Mouse (Mus musculus) left cerebral cortex, adult 2 months (tissue): ENCODE measurements around the gene Hoxd13. TPM values are rescaled to one million over a fixed set of nuclear protein-coding genes. Genes with fewer than 3 reads are reported as not detected.

Experiments
- DNase-seq, 2 experiments: peaks; one replicate each; pipeline ENCODE4 v3.0.0; 2021 to 2022; ENCODE audit warnings: low spot score in 2 of 2, mixed read lengths in 1 of 2; ENCODE audit errors: extremely low spot score in 1 of 2
- H3K27ac ChIP-seq: fragments of 200-600 bp; 2 replicates; pipeline ENCODE4 v1.8.1; 2022
- H3K4me3 ChIP-seq: fragments of 200-600 bp; 2 replicates; pipeline ENCODE4 v1.8.1; 2022
- CTCF ChIP-seq: fragments of 200-600 bp; IDR thresholded peaks from 2 replicates; pipeline ENCODE4 v1.8.1; 2022; ENCODE audit warnings: antibody characterized with exemption, mild to moderate bottlenecking, moderate library complexity
- intact Hi-C: fragments of 180-260 bp; cut with DNase I; formaldehyde crosslinking; loops from one replicate; pipeline ENCODE4 v1.15.1; 2025
- total RNA-seq, 2 experiments: library from RNA; stranded (reverse); gene quantifications; 2 replicates each; pipeline ENCODE4 v1.2.3; 2021

Gene Hoxd13
- total RNA-seq, 2 experiments from 2014 or later, result not detected

- TF ChIP-seq CTCF, result no peak
- H3K27ac ChIP-seq, result no peak overlapping the region
- intact Hi-C loops, result no loop called here
- DNase-seq, result no peak
- H3K4me3 ChIP-seq, result no peak overlapping the region
These were observed 1.7 kb upstream of the Hoxd13 start for GRCm38 (mm10) chr2:74666411-74666810.

- intact Hi-C loops, result no loop called here
- DNase-seq, result no peak
- Histone ChIP-seq H3K27ac (no peak overlapping the region), H3K4me3 (no peak overlapping the region)
- TF ChIP-seq CTCF, result no peak
These were observed 794 bp upstream of the Hoxd13 start for GRCm38 (mm10) chr2:74667191-74667841.

- Histone ChIP-seq H3K27ac (no peak overlapping the region), H3K4me3 (no peak overlapping the region)
- intact Hi-C loops, result no loop called here
- no peak for TF ChIP-seq CTCF
- DNase-seq, result no peak
These were observed 490 bp downstream of the Hoxd13 start for GRCm38 (mm10) chr2:74668370-74669229.

GRCm38 (mm10) chr2:74669230-74669578 lies 1.1 kb downstream of the Hoxd13 start:
- intact Hi-C loops, result no loop called here
- no peak for DNase-seq
- Histone ChIP-seq H3K4me3 (no peak overlapping the region), H3K27ac (no peak overlapping the region)
- TF ChIP-seq CTCF, result no peak

- no peak for DNase-seq
- H3K27ac ChIP-seq, result no peak overlapping the region
- H3K4me3 ChIP-seq, result no peak overlapping the region
- TF ChIP-seq CTCF, result no peak
- intact Hi-C loops, result no loop called here
These were observed 1.6 kb downstream of the Hoxd13 start for GRCm38 (mm10) chr2:74669650-74670235.

GRCm38 (mm10) chr2:74670632-74671188 lies 2.6 kb downstream of the Hoxd13 start:
- intact Hi-C loops, result no loop called here
- no peak for DNase-seq
- TF ChIP-seq CTCF, result no peak
- H3K27ac ChIP-seq, result no peak overlapping the region
- no peak overlapping the region for H3K4me3 ChIP-seq

GRCm38 (mm10) chr2:74671847-74672246 lies 3.7 kb downstream of the Hoxd13 start:
- no peak for DNase-seq
- Histone ChIP-seq H3K4me3 (no peak overlapping the region), H3K27ac (no peak overlapping the region)
- no peak for TF ChIP-seq CTCF
- intact Hi-C loops, result no loop called here

- intact Hi-C loops, result no loop called here
- Histone ChIP-seq H3K4me3 (no peak overlapping the region), H3K27ac (no peak overlapping the region)
- DNase-seq, result no peak
- peak; percentile 61 for TF ChIP-seq CTCF
These were observed 4.6 kb downstream of the Hoxd13 start for GRCm38 (mm10) chr2:74672481-74673362.

- H3K27ac ChIP-seq, result no peak overlapping the region
- DNase-seq, result no peak
- intact Hi-C loops, result no loop called here
- H3K4me3 ChIP-seq, result no peak overlapping the region
- no peak for TF ChIP-seq CTCF
These were observed 5.8 kb downstream of the Hoxd13 start for GRCm38 (mm10) chr2:74673835-74674425.

- intact Hi-C loops, result no loop called here
- Histone ChIP-seq H3K27ac (no peak within 1 kb of the TSS), H3K4me3 (no peak within 1 kb of the TSS)
- no peak for TF ChIP-seq CTCF
- DNase-seq, result no peak
These were observed 7.0 kb downstream of the Hoxd13 start, which contains the start of gene Hoxd12 for GRCm38 (mm10) chr2:74674881-74675665. TSS of gene Hoxd12 (plus strand) at chr2:74675013.
